Comparison of ENCODE assay signal across 16 mouse cellular contexts in genomic region chr8:28503488-28504319, GRCm38 (mm10).
DNase-seq lines count a peak whose midpoint lies in the region; ATAC-seq and TF ChIP-seq lines count a peak whose summit lies in the region.
"Had no signal": no experiment of that assay in that cellular context is flagged by ENCODE, and none has a peak within 500 bp of the region (broad histone marks: within the 10 kb centered on the region; RNA-seq: fewer than 3 reads in every experiment).

No protein-coding gene starts in this region.

- peak; percentile 96 for ATAC-seq in forebrain, embryonic 13.5 days
- no peak for ATAC-seq in forebrain, embryonic 11.5 days (replicated peaks; ENCODE audit: low FRiP score)
- ATAC-seq in midbrain, postnatal 0 days (ENCODE audit: low FRiP score): no peak
- ATAC-seq in midbrain, embryonic 11.5 days (ENCODE audit: low FRiP score): no peak
- ATAC-seq in hindbrain, postnatal 0 days: peak; percentile 74
- ATAC-seq: intestine, embryonic 15.5 days; lung, postnatal 0 days had no signal

- TF ChIP-seq CTCF in midbrain, postnatal 0 days (IDR thresholded peaks at IDR 0.05): no peak
- TF ChIP-seq CTCF in hindbrain, postnatal 0 days (IDR thresholded peaks at IDR 0.05; ENCODE audit: low read depth): no peak

- no peaks in the 10 kb centered on the region for H3K36me3 ChIP-seq in forebrain, embryonic 13.5 days (ENCODE audit: poor library complexity, severe bottlenecking)
- H3K36me3 ChIP-seq in forebrain, embryonic 11.5 days (ENCODE audit: control insufficient read depth, insufficient read depth, low read length): no peaks in the 10 kb centered on the region
- H3K36me3 ChIP-seq in midbrain, postnatal 0 days (ENCODE audit: insufficient read depth, low read length): no peaks in the 10 kb centered on the region
- H3K36me3 ChIP-seq in midbrain, embryonic 11.5 days (ENCODE audit: control insufficient read depth, insufficient read depth, low read length): no peaks in the 10 kb centered on the region
- no peaks in the 10 kb centered on the region for H3K36me3 ChIP-seq in hindbrain, postnatal 0 days (ENCODE audit: insufficient read depth, low read length)
- H3K36me3 ChIP-seq: intestine, embryonic 15.5 days; kidney, embryonic 15.5 days; limb, embryonic 10.5 days; liver, embryonic 13.5 days had no signal

- DNase-seq in forebrain, embryonic 11.5 days (ENCODE audit: low spot score): no peak
- DNase-seq in midbrain, postnatal 0 days (ENCODE audit: low spot score): peak; percentile 38
- DNase-seq in midbrain, embryonic 11.5 days (ENCODE audit: low spot score, missing footprints): no peak
- peak; percentile 26 to 41 for DNase-seq in cerebellum, postnatal 10 days
- DNase-seq in hindbrain, postnatal 0 days (ENCODE audit: low spot score): peak; percentile 25
- no peak for DNase-seq in kidney, postnatal 36 days
- DNase-seq: gastrocnemius, postnatal 14 days; heart, postnatal 14 days; liver, embryonic 13.5 days; right cerebral cortex, adult 18-20 months had no signal

- H3K9me3 ChIP-seq in forebrain, embryonic 13.5 days (replicated peaks): no peaks in the 10 kb centered on the region
- no peaks in the 10 kb centered on the region for H3K9me3 ChIP-seq in forebrain, embryonic 11.5 days (ENCODE audit: control insufficient read depth, low read length)
- H3K9me3 ChIP-seq in midbrain, postnatal 0 days (ENCODE audit: low read length): no peaks in the 10 kb centered on the region
- H3K9me3 ChIP-seq in midbrain, embryonic 11.5 days (ENCODE audit: control insufficient read depth, low read length): no peaks in the 10 kb centered on the region
- no peaks in the 10 kb centered on the region for H3K9me3 ChIP-seq in hindbrain, postnatal 0 days (ENCODE audit: low read length)
- H3K9me3 ChIP-seq: intestine, embryonic 15.5 days; kidney, embryonic 15.5 days; limb, embryonic 10.5 days; liver, embryonic 13.5 days had no signal

- H3K27me3 ChIP-seq in forebrain, embryonic 13.5 days: no peaks in the 10 kb centered on the region
- no peaks in the 10 kb centered on the region for H3K27me3 ChIP-seq in forebrain, embryonic 11.5 days (ENCODE audit: control insufficient read depth, insufficient read depth, low read length)
- H3K27me3 ChIP-seq in midbrain, postnatal 0 days (ENCODE audit: insufficient read depth, low read length): no peaks in the 10 kb centered on the region
- no peaks in the 10 kb centered on the region for H3K27me3 ChIP-seq in midbrain, embryonic 11.5 days (ENCODE audit: control insufficient read depth, insufficient read depth, low read length)
- H3K27me3 ChIP-seq in hindbrain, postnatal 0 days (ENCODE audit: insufficient read depth, low read length): no peaks in the 10 kb centered on the region
- H3K27me3 ChIP-seq: intestine, embryonic 15.5 days; kidney, embryonic 15.5 days; liver, embryonic 13.5 days had no signal

- no peak overlapping the region; the same call in 1 of the 2 replicates for H3K27ac ChIP-seq in forebrain, embryonic 13.5 days
- H3K27ac ChIP-seq in forebrain, embryonic 11.5 days (ENCODE audit: low read depth, low read length): no peak overlapping the region
- no peak overlapping the region for H3K27ac ChIP-seq in midbrain, postnatal 0 days (ENCODE audit: low read depth, low read length)
- H3K27ac ChIP-seq in midbrain, embryonic 11.5 days (ENCODE audit: low read depth, low read length): no peak overlapping the region
- H3K27ac ChIP-seq in hindbrain, postnatal 0 days: no peak overlapping the region
- H3K27ac ChIP-seq: intestine, embryonic 15.5 days; kidney, embryonic 15.5 days; layer of hippocampus, adult 2 months; limb, embryonic 10.5 days; liver, embryonic 13.5 days had no signal

- H3K4me2 ChIP-seq in forebrain, embryonic 13.5 days: no peak overlapping the region
- H3K4me2 ChIP-seq in forebrain, embryonic 11.5 days (ENCODE audit: low read depth, low read length, severe bottlenecking): no peak overlapping the region
- H3K4me2 ChIP-seq in midbrain, postnatal 0 days (ENCODE audit: low read depth, low read length, poor library complexity, severe bottlenecking): no peak overlapping the region
- no peak overlapping the region for H3K4me2 ChIP-seq in midbrain, embryonic 11.5 days
- no peak overlapping the region for H3K4me2 ChIP-seq in hindbrain, postnatal 0 days (ENCODE audit: low read depth, low read length)
- H3K4me2 ChIP-seq: intestine, embryonic 15.5 days; kidney, embryonic 15.5 days; liver, embryonic 13.5 days had no signal

- H3K4me1 ChIP-seq in forebrain, embryonic 13.5 days: peaks cover 3% of the 10 kb centered on the region; the same call in 1 of the 2 replicates
- H3K4me1 ChIP-seq in forebrain, embryonic 11.5 days (replicated peaks; ENCODE audit: control insufficient read depth, insufficient read depth, low read length): no peaks in the 10 kb centered on the region
- no peaks in the 10 kb centered on the region for H3K4me1 ChIP-seq in midbrain, postnatal 0 days (ENCODE audit: insufficient read depth, low read length)
- H3K4me1 ChIP-seq in midbrain, embryonic 11.5 days (ENCODE audit: control insufficient read depth, insufficient read depth, low read length): no peaks in the 10 kb centered on the region
- H3K4me1 ChIP-seq in hindbrain, postnatal 0 days (ENCODE audit: insufficient read depth, low read length): no peaks in the 10 kb centered on the region
- H3K4me1 ChIP-seq: intestine, embryonic 15.5 days; kidney, embryonic 15.5 days; limb, embryonic 10.5 days; liver, embryonic 13.5 days had no signal

- 83% methylated on average over 5 of the region's 5 CpGs for WGBS in forebrain, embryonic 13.5 days
- WGBS in forebrain, embryonic 11.5 days: 85% methylated on average over 5 of the region's 5 CpGs
- 94% methylated on average over 5 of the region's 5 CpGs for WGBS in midbrain, postnatal 0 days
- WGBS in midbrain, embryonic 11.5 days: 90% methylated on average over 5 of the region's 5 CpGs
- WGBS in hindbrain, postnatal 0 days: 84% methylated on average over 5 of the region's 5 CpGs

- no peak overlapping the region for H3K4me3 ChIP-seq in forebrain, embryonic 13.5 days
- H3K4me3 ChIP-seq in forebrain, embryonic 11.5 days (ENCODE audit: low read depth, low read length): no peak overlapping the region
- no peak overlapping the region for H3K4me3 ChIP-seq in midbrain, postnatal 0 days (ENCODE audit: low read depth, low read length)
- no peak overlapping the region for H3K4me3 ChIP-seq in midbrain, embryonic 11.5 days (ENCODE audit: low read depth, low read length)
- H3K4me3 ChIP-seq in hindbrain, postnatal 0 days (ENCODE audit: low read length): no peak overlapping the region
- H3K4me3 ChIP-seq: intestine, embryonic 15.5 days; kidney, embryonic 15.5 days; layer of hippocampus, adult 2 months; limb, embryonic 10.5 days; liver, embryonic 13.5 days had no signal

- H3K9ac ChIP-seq in forebrain, embryonic 13.5 days: no peak overlapping the region
- H3K9ac ChIP-seq in forebrain, embryonic 11.5 days (ENCODE audit: low read length): no peak overlapping the region
- H3K9ac ChIP-seq in midbrain, postnatal 0 days (replicated peaks; ENCODE audit: low read length, poor library complexity, severe bottlenecking): no peak overlapping the region
- H3K9ac ChIP-seq in midbrain, embryonic 11.5 days (ENCODE audit: low read length): no peak overlapping the region
- no peak overlapping the region for H3K9ac ChIP-seq in hindbrain, postnatal 0 days (replicated peaks; ENCODE audit: low read length)
- H3K9ac ChIP-seq: intestine, embryonic 15.5 days; kidney, embryonic 15.5 days; liver, embryonic 13.5 days had no signal

Comparison
In these comparisons a context has a peak if more than half of its experiments do, and no peak if none do; other contexts are left out.
1. ATAC-seq: peak in forebrain, embryonic 13.5 days (single experiment) and hindbrain, postnatal 0 days (single experiment); none in forebrain, embryonic 11.5 days (single experiment), midbrain, postnatal 0 days (single experiment) and midbrain, embryonic 11.5 days (single experiment).
2. DNase-seq: peak in midbrain, postnatal 0 days (single experiment), cerebellum, postnatal 10 days (2 of 2) and hindbrain, postnatal 0 days (single experiment); none in forebrain, embryonic 11.5 days (single experiment), midbrain, embryonic 11.5 days (single experiment) and kidney, postnatal 36 days (0 of 2).